Mouse (Mus musculus) cortical plate, adult 2 months (tissue): ENCODE data around the gene Cyb5r3. TPM values are rescaled to one million over a fixed set of nuclear protein-coding genes. Genes with fewer than 3 reads are reported as not detected.

Experiments used
- H3K27ac ChIP-seq: fragments of 200-500 bp; 2 replicates; pipeline ENCODE4 v1.5.1; 2012; ENCODE audit warnings: low read length, control low read depth, inconsistent platforms; ENCODE audit not compliant: insufficient read depth
- H3K4me1 ChIP-seq: fragments of 200-500 bp; 2 replicates; pipeline ENCODE4 v1.6.1; 2011; ENCODE audit warnings: low read length; ENCODE audit not compliant: control insufficient read depth, insufficient read depth
- H3K4me3 ChIP-seq: fragments of 200-500 bp; 2 replicates; pipeline ENCODE4 v1.5.1; 2011; ENCODE audit warnings: mild to moderate bottlenecking, low read length, control low read depth; ENCODE audit not compliant: insufficient read depth
- CTCF ChIP-seq: fragments of 200-500 bp; IDR thresholded peaks from 2 replicates; pipeline ENCODE4 v1.5.1; 2011; ENCODE audit warnings: mild to moderate bottlenecking, control low read depth, low read length; ENCODE audit not compliant: insufficient read depth; ENCODE audit errors: extremely low read depth
- POLR2A ChIP-seq: fragments of 200-500 bp; IDR thresholded peaks from 2 replicates; pipeline ENCODE4 v1.6.1; 2011; ENCODE audit warnings: mild to moderate bottlenecking, low read length, control low read depth; ENCODE audit not compliant: insufficient read depth; ENCODE audit errors: extremely low read depth
- polyA plus RNA-seq: library from polyadenylated mRNA; depleted of rRNA; stranded (reverse); fragments of >200 nt; gene quantifications from 2 replicates; pipeline ENCODE4 v1.2.3, GENCODE M21; 2012

The Cyb5r3 gene
- polyA plus RNA-seq, 1 experiment: 57.0 TPM

GRCm38 (mm10) chr15:83193413-83193812, 21.0 kb upstream of the Cyb5r3 start:
- Histone ChIP-seq H3K4me3 (no peak overlapping the region), H3K27ac (no peak overlapping the region), H3K4me1 (no peaks in the 10 kb centered on the region)
- TF ChIP-seq CTCF (no peak), POLR2A (no peak)

- H3K4me3 ChIP-seq: no peak overlapping the region
- no peak overlapping the region for H3K27ac ChIP-seq
- TF ChIP-seq POLR2A (no peak), CTCF (no peak)
- H3K4me1 ChIP-seq: no peaks in the 10 kb centered on the region
These were observed 10.0 kb upstream of the Cyb5r3 start for GRCm38 (mm10) chr15:83182351-83182750.

GRCm38 (mm10) chr15:83181800-83182330, 9.5 kb upstream of the Cyb5r3 start:
- Histone ChIP-seq H3K4me3 (no peak overlapping the region), H3K4me1 (no peaks in the 10 kb centered on the region), H3K27ac (no peak overlapping the region)
- no peak for TF ChIP-seq POLR2A
- TF ChIP-seq CTCF: no peak

- Histone ChIP-seq H3K27ac (no peak overlapping the region), H3K4me1 (no peaks in the 10 kb centered on the region), H3K4me3 (no peak overlapping the region)
- TF ChIP-seq CTCF (no peak), POLR2A (no peak)
These were observed 7.6 kb upstream of the Cyb5r3 start for GRCm38 (mm10) chr15:83180004-83180403.

GRCm38 (mm10) chr15:83176653-83177052, 4.3 kb upstream of the Cyb5r3 start:
- H3K27ac ChIP-seq: no peak overlapping the region
- TF ChIP-seq POLR2A: no peak
- no peak for TF ChIP-seq CTCF
- no peak overlapping the region for H3K4me3 ChIP-seq
- no peaks in the 10 kb centered on the region for H3K4me1 ChIP-seq

GRCm38 (mm10) chr15:83173914-83174884, 1.8 kb upstream of the Cyb5r3 start:
- H3K27ac ChIP-seq: no peak overlapping the region
- H3K4me1 ChIP-seq: no peaks in the 10 kb centered on the region
- no peak overlapping the region for H3K4me3 ChIP-seq
- TF ChIP-seq POLR2A (no peak), CTCF (no peak)

GRCm38 (mm10) chr15:83171712-83172481, 495 bp downstream of the Cyb5r3 start:
- H3K27ac ChIP-seq: peak overlapping the region; percentile 64
- peak overlapping the region; percentile 44 for H3K4me3 ChIP-seq
- peaks cover under 1% of the 10 kb centered on the region; the same call in 1 of the 2 replicates for H3K4me1 ChIP-seq
- TF ChIP-seq CTCF: no peak
- TF ChIP-seq POLR2A: peak; percentile 94

GRCm38 (mm10) chr15:83170956-83171659, 1.3 kb downstream of the Cyb5r3 start:
- Histone ChIP-seq H3K27ac (no peak overlapping the region), H3K4me3 (peak overlapping the region; percentile 44), H3K4me1 (peaks cover 2% of the 10 kb centered on the region; the same call in 1 of the 2 replicates)
- TF ChIP-seq POLR2A (no peak), CTCF (no peak)
